27 mouse cellular contexts compared by ENCODE assay signal in genomic region chr10:40102166-40102565, GRCm38 (mm10). TPM values are rescaled to one million over a fixed set of nuclear protein-coding genes. Genes with fewer than 3 reads are reported as not detected.
DNase-seq lines count a peak whose midpoint lies in the region; ATAC-seq and TF ChIP-seq lines count a peak whose summit lies in the region.
"Had no signal": no experiment of that assay in that cellular context is flagged by ENCODE, and none has a peak within 500 bp of the region (broad histone marks: within the 10 kb centered on the region; RNA-seq: fewer than 3 reads in every experiment).

No protein-coding gene starts in this region.

- H3K36me3 ChIP-seq in limb, embryonic 14.5 days (ENCODE audit: control insufficient read depth, insufficient read depth, low read length) = no peaks in the 10 kb centered on the region
- no peaks in the 10 kb centered on the region for H3K36me3 ChIP-seq in limb, embryonic 10.5 days
- peaks cover 20% of the 10 kb centered on the region for H3K36me3 ChIP-seq in liver, embryonic 12.5 days
- H3K36me3 ChIP-seq: embryonic facial prominence, embryonic 15.5 days; heart, embryonic 12.5 days; heart, embryonic 15.5 days; hindbrain, embryonic 10.5 days; hindbrain, embryonic 13.5 days; intestine, embryonic 15.5 days had no signal

- no peak overlapping the region for H3K4me3 ChIP-seq in limb, embryonic 14.5 days (replicated peaks; ENCODE audit: low read length)
- H3K4me3 ChIP-seq in limb, embryonic 10.5 days = no peak overlapping the region
- H3K4me3 ChIP-seq in liver, embryonic 12.5 days = no peak overlapping the region
- H3K4me3 ChIP-seq: embryonic facial prominence, embryonic 15.5 days; heart, embryonic 12.5 days; heart, embryonic 15.5 days; hindbrain, embryonic 10.5 days; hindbrain, embryonic 13.5 days; intestine, embryonic 15.5 days had no signal

- H3K9me3 ChIP-seq in limb, embryonic 14.5 days (ENCODE audit: control insufficient read depth, low read length) = no peaks in the 10 kb centered on the region
- no peaks in the 10 kb centered on the region for H3K9me3 ChIP-seq in limb, embryonic 10.5 days (replicated peaks)
- H3K9me3 ChIP-seq in liver, embryonic 12.5 days (replicated peaks) = no peaks in the 10 kb centered on the region
- H3K9me3 ChIP-seq: embryonic facial prominence, embryonic 15.5 days; heart, embryonic 12.5 days; heart, embryonic 15.5 days; hindbrain, embryonic 10.5 days; hindbrain, embryonic 13.5 days; intestine, embryonic 15.5 days had no signal

- H3K4me2 ChIP-seq in limb, embryonic 14.5 days (replicated peaks; ENCODE audit: low read depth, low read length, severe bottlenecking) = no peak overlapping the region
- no peak overlapping the region for H3K4me2 ChIP-seq in liver, embryonic 12.5 days
- H3K4me2 ChIP-seq: embryonic facial prominence, embryonic 15.5 days; heart, embryonic 12.5 days; heart, embryonic 15.5 days; hindbrain, embryonic 13.5 days; intestine, embryonic 15.5 days had no signal

- H3K27me3 ChIP-seq in limb, embryonic 14.5 days (ENCODE audit: control insufficient read depth, insufficient read depth, low read length) = no peaks in the 10 kb centered on the region
- no peaks in the 10 kb centered on the region for H3K27me3 ChIP-seq in limb, embryonic 10.5 days (ENCODE audit: low read depth, poor library complexity, severe bottlenecking)
- H3K27me3 ChIP-seq in liver, embryonic 12.5 days (replicated peaks) = no peaks in the 10 kb centered on the region
- H3K27me3 ChIP-seq: embryonic facial prominence, embryonic 15.5 days; heart, embryonic 12.5 days; heart, embryonic 15.5 days; hindbrain, embryonic 13.5 days; intestine, embryonic 15.5 days had no signal

- WGBS in limb, embryonic 14.5 days = 30% methylated on average over 3 of the region's 3 CpGs
- 82% methylated on average over 3 of the region's 3 CpGs for WGBS in limb, embryonic 10.5 days
- WGBS in liver, embryonic 12.5 days (ENCODE audit: insufficient replicate concordance) = 83% methylated on average over 3 of the region's 3 CpGs

- H3K27ac ChIP-seq in limb, embryonic 14.5 days (replicated peaks; ENCODE audit: low read depth, low read length) = no peak overlapping the region
- no peak overlapping the region for H3K27ac ChIP-seq in limb, embryonic 10.5 days
- no peak overlapping the region for H3K27ac ChIP-seq in liver, embryonic 12.5 days
- H3K27ac ChIP-seq: embryonic facial prominence, embryonic 15.5 days; heart, embryonic 15.5 days; hindbrain, embryonic 10.5 days; hindbrain, embryonic 13.5 days; intestine, embryonic 15.5 days had no signal

- no peak for ATAC-seq in limb, embryonic 14.5 days (ENCODE audit: low FRiP score, low read depth)
- ATAC-seq in liver, embryonic 12.5 days = no peak
- ATAC-seq: activated CD4-positive, CD25-positive, alpha-beta regulatory T cell, adult 4 months; CD4-positive, CD25-positive, alpha-beta regulatory T cell, adult 4 months; forebrain, embryonic 14.5 days; forebrain, postnatal 0 days; intestine, embryonic 15.5 days had no signal

- H3K9ac ChIP-seq in limb, embryonic 14.5 days (ENCODE audit: low read depth, low read length, severe bottlenecking) = no peak overlapping the region
- H3K9ac ChIP-seq in liver, embryonic 12.5 days = no peak overlapping the region
- H3K9ac ChIP-seq: embryonic facial prominence, embryonic 15.5 days; forebrain, postnatal 0 days; heart, embryonic 12.5 days; heart, embryonic 15.5 days; hindbrain, embryonic 13.5 days; intestine, embryonic 15.5 days had no signal

- peaks cover 6% of the 10 kb centered on the region for H3K4me1 ChIP-seq in limb, embryonic 14.5 days (ENCODE audit: control insufficient read depth, insufficient read depth, low read length)
- H3K4me1 ChIP-seq in limb, embryonic 10.5 days = peaks cover 4% of the 10 kb centered on the region; the same call in 1 of the 2 replicates
- peaks cover 45% of the 10 kb centered on the region for H3K4me1 ChIP-seq in liver, embryonic 12.5 days
- H3K4me1 ChIP-seq: embryonic facial prominence, embryonic 15.5 days; hindbrain, embryonic 10.5 days had no signal

- peak; percentile 84 for DNase-seq in heart, adult 11 months
- no peak for DNase-seq in heart, adult 9 months (ENCODE audit: low spot score in 2 of 2)
- peak; percentile 27 for DNase-seq in limb, embryonic 14.5 days (ENCODE audit: low spot score)
- no peak for DNase-seq in limb, embryonic 10.5 days (ENCODE audit: low spot score)
- DNase-seq in brain, adult 2 months (ENCODE audit: low read depth, low spot score) = peak; percentile 36
- DNase-seq: adrenal gland, adult 8-10 months; adrenal gland, postnatal 36 days; cerebellum, adult 11-12 months; cerebellum, adult 8-10 months; cerebellum, postnatal 10 days; cerebellum, postnatal 36 days; embryo, embryonic 11 days; forebrain, postnatal 0 days; gastrocnemius, postnatal 36 days; heart, postnatal 10 days; heart, postnatal 36 days; kidney, adult 18-20 months had no signal

- TF ChIP-seq POLR2A in limb, embryonic 14.5 days (IDR thresholded peaks at IDR 0.05; ENCODE audit: borderline replicate concordance, extremely low read depth, insufficient read depth, insufficient read length) = no peak

RNA-seq across cellular contexts. Expression of gene Slc16a10, which starts 39.9 kb away (rescaled TPM):
- 5.6 and 7.8 TPM in 2 replicates for polyA plus RNA-seq in limb, embryonic 14.5 days (2012; rRNA removed)
- polyA plus RNA-seq in limb, embryonic 14.5 days (2014; fragmentation: Nextera tagmentation; extraction: Ambion mirVana) = 8.7 and 9.6 TPM in 2 replicates
- polyA plus RNA-seq in limb, embryonic 10.5 days (2016; fragmentation: Nextera tagmentation; extraction: Ambion mirVana) = 10.4 and 12.6 TPM in 2 replicates
- polyA plus RNA-seq in liver, embryonic 12.5 days (2016; fragmentation: Nextera tagmentation; extraction: Ambion mirVana) = 93.9 and 99.9 TPM in 2 replicates

Comparison
In these comparisons a context has a peak if more than half of its experiments do, and no peak if none do; other contexts are left out.
1. DNase-seq: peak in heart, adult 11 months (single experiment), limb, embryonic 14.5 days (single experiment) and brain, adult 2 months (single experiment); none in heart, adult 9 months (0 of 2) and limb, embryonic 10.5 days (single experiment).